ENCODE assay signal across 13 mouse cellular contexts in genomic region chr12:117257921-117258497, GRCm38 (mm10).
DNase-seq lines count a peak whose midpoint lies in the region; ATAC-seq and TF ChIP-seq lines count a peak whose summit lies in the region.
"Had no signal": no experiment of that assay in that cellular context is flagged by ENCODE, and none has a peak within 500 bp of the region (broad histone marks: within the 10 kb centered on the region; RNA-seq: fewer than 3 reads in every experiment).

No protein-coding gene starts in this region.

- H3K9ac ChIP-seq in embryonic facial prominence, embryonic 14.5 days (ENCODE audit: low read depth, low read length) = no peak overlapping the region
- H3K9ac ChIP-seq in hindbrain, embryonic 14.5 days = no peak overlapping the region
- H3K9ac ChIP-seq in midbrain, postnatal 0 days (replicated peaks; ENCODE audit: low read length, poor library complexity, severe bottlenecking) = no peak overlapping the region

- no peak overlapping the region for H3K4me3 ChIP-seq in embryonic facial prominence, embryonic 14.5 days (ENCODE audit: low read depth, low read length)
- H3K4me3 ChIP-seq in hindbrain, embryonic 14.5 days (replicated peaks; ENCODE audit: low read length) = no peak overlapping the region
- no peak overlapping the region for H3K4me3 ChIP-seq in midbrain, postnatal 0 days (ENCODE audit: low read depth, low read length)

- no peaks in the 10 kb centered on the region for H3K9me3 ChIP-seq in embryonic facial prominence, embryonic 14.5 days (ENCODE audit: control insufficient read depth, low read length)
- H3K9me3 ChIP-seq in hindbrain, embryonic 14.5 days (ENCODE audit: control insufficient read depth, low read length) = no peaks in the 10 kb centered on the region
- no peaks in the 10 kb centered on the region for H3K9me3 ChIP-seq in midbrain, postnatal 0 days (ENCODE audit: low read length)

- DNase-seq in layer of hippocampus, postnatal 10 days (ENCODE audit: low spot score in 2 of 2) = peak; percentile 31 to 52
- no peak for DNase-seq in layer of hippocampus, postnatal 25 days (ENCODE audit: extremely low spot score in 1 of 2, low spot score in 1 of 2)
- DNase-seq in embryonic facial prominence, embryonic 14.5 days (ENCODE audit: low spot score) = no peak
- DNase-seq in hindbrain, embryonic 14.5 days (ENCODE audit: low spot score) = no peak
- peak; percentile 56 for DNase-seq in midbrain, postnatal 0 days (ENCODE audit: low spot score)
- no peak for DNase-seq in B cell, adult 2 months
- no peak for DNase-seq in right cerebral cortex, postnatal 4 days
- DNase-seq: adrenal gland, postnatal 25 days; kidney, adult 8-10 months; layer of hippocampus, adult 9-11 months; liver; lung, postnatal 4 days had no signal

- no peak overlapping the region for H3K27ac ChIP-seq in embryonic facial prominence, embryonic 14.5 days (replicated peaks; ENCODE audit: low read depth, low read length)
- H3K27ac ChIP-seq in hindbrain, embryonic 14.5 days = peak overlapping the region; percentile 70
- H3K27ac ChIP-seq in midbrain, postnatal 0 days (ENCODE audit: low read depth, low read length) = peak overlapping the region; percentile 79

- H3K4me2 ChIP-seq in embryonic facial prominence, embryonic 14.5 days (ENCODE audit: low read depth, low read length) = no peak overlapping the region
- H3K4me2 ChIP-seq in hindbrain, embryonic 14.5 days (replicated peaks) = no peak overlapping the region
- H3K4me2 ChIP-seq in midbrain, postnatal 0 days (ENCODE audit: low read depth, low read length, poor library complexity, severe bottlenecking) = no peak overlapping the region

- H3K27me3 ChIP-seq in embryonic facial prominence, embryonic 14.5 days (replicated peaks; ENCODE audit: control insufficient read depth, insufficient read depth, low read length) = no peaks in the 10 kb centered on the region
- no peaks in the 10 kb centered on the region for H3K27me3 ChIP-seq in hindbrain, embryonic 14.5 days (ENCODE audit: control insufficient read depth, insufficient read depth, low read length)
- no peaks in the 10 kb centered on the region for H3K27me3 ChIP-seq in midbrain, postnatal 0 days (ENCODE audit: insufficient read depth, low read length)

- TF ChIP-seq CTCF in midbrain, postnatal 0 days (IDR thresholded peaks at IDR 0.05) = no peak

- H3K4me1 ChIP-seq in embryonic facial prominence, embryonic 14.5 days (ENCODE audit: control insufficient read depth, insufficient read depth, low read length) = no peaks in the 10 kb centered on the region
- peaks cover 22% of the 10 kb centered on the region for H3K4me1 ChIP-seq in hindbrain, embryonic 14.5 days (replicated peaks; ENCODE audit: control insufficient read depth, insufficient read depth, low read length)
- peaks cover 19% of the 10 kb centered on the region for H3K4me1 ChIP-seq in midbrain, postnatal 0 days (ENCODE audit: insufficient read depth, low read length)

- no peaks in the 10 kb centered on the region for H3K36me3 ChIP-seq in embryonic facial prominence, embryonic 14.5 days (ENCODE audit: control insufficient read depth, insufficient read depth, low read length)
- peaks cover 25% of the 10 kb centered on the region for H3K36me3 ChIP-seq in hindbrain, embryonic 14.5 days (replicated peaks; ENCODE audit: control insufficient read depth, insufficient read depth)
- peaks cover 20% of the 10 kb centered on the region for H3K36me3 ChIP-seq in midbrain, postnatal 0 days (ENCODE audit: insufficient read depth, low read length)

- whole genome bisulfite sequencing in embryonic facial prominence, embryonic 14.5 days = 41% methylated on average over 12 of the region's 12 CpGs
- WGBS in hindbrain, embryonic 14.5 days = 18% methylated on average over 12 of the region's 12 CpGs
- 10% methylated on average over 12 of the region's 12 CpGs for WGBS in midbrain, postnatal 0 days

- peak; percentile 34; the same call in 1 of the 2 replicates for ATAC-seq in embryonic facial prominence, embryonic 14.5 days (ENCODE audit: low read depth)
- peak; percentile 25; the same call in 1 of the 2 replicates for ATAC-seq in hindbrain, embryonic 14.5 days (ENCODE audit: low FRiP score)
- peak; percentile 39 for ATAC-seq in midbrain, postnatal 0 days (ENCODE audit: low FRiP score)
- ATAC-seq in monocyte, adult 5-6 weeks (replicated peaks; ENCODE audit: insufficient number of reproducible peaks, low FRiP score, low TSS enrichment, poor library complexity, severe bottlenecking) = no peak

Comparison
In these comparisons a context has a peak if more than half of its experiments do, and no peak if none do; other contexts are left out.
1. DNase-seq: peak in layer of hippocampus, postnatal 10 days (2 of 2) and midbrain, postnatal 0 days (single experiment); none in layer of hippocampus, postnatal 25 days (0 of 2), embryonic facial prominence, embryonic 14.5 days (single experiment), hindbrain, embryonic 14.5 days (single experiment), B cell, adult 2 months (0 of 2) and right cerebral cortex, postnatal 4 days (single experiment).